Mouse (Mus musculus): ENCODE measurements around the gene Gm21987. TPM values are rescaled to one million over a fixed set of nuclear protein-coding genes. Genes with fewer than 3 reads are reported as not detected.

The Gm21987 gene
- total RNA-seq, 2 experiments from 2014 or later: not detected

- DNase-seq (ENCODE audit: low spot score in 2 of 2): no peak
These were observed 1.4 kb downstream of the Gm21987 start for GRCm38 (mm10) chr16:38348217-38348761.

- DNase-seq (ENCODE audit: low spot score in 2 of 2): no peak
These were observed 3.0 kb downstream of the Gm21987 start for GRCm38 (mm10) chr16:38349881-38350280.

- DNase-seq (ENCODE audit: low spot score in 2 of 2): no peak
These were observed 3.6 kb downstream of the Gm21987 start for GRCm38 (mm10) chr16:38350361-38350855.

GRCm38 (mm10) chr16:38350939-38351338 lies 4.1 kb downstream of the Gm21987 start:
- no peak for DNase-seq (ENCODE audit: low spot score in 2 of 2)

GRCm38 (mm10) chr16:38352031-38352430 lies 5.2 kb downstream of the Gm21987 start:
- no peak for DNase-seq (ENCODE audit: low spot score in 2 of 2)

- DNase-seq (ENCODE audit: low spot score in 2 of 2): no peak
These were observed 6.0 kb downstream of the Gm21987 start for GRCm38 (mm10) chr16:38352851-38353250.

- no peak for DNase-seq (ENCODE audit: low spot score in 2 of 2)
These were observed 6.8 kb downstream of the Gm21987 start for GRCm38 (mm10) chr16:38353642-38354041.

GRCm38 (mm10) chr16:38354185-38354913 lies 7.5 kb downstream of the Gm21987 start:
- DNase-seq (ENCODE audit: low spot score in 2 of 2): no peak

GRCm38 (mm10) chr16:38358256-38358812 lies 11.5 kb downstream of the Gm21987 start:
- DNase-seq (ENCODE audit: low spot score in 2 of 2): no peak

GRCm38 (mm10) chr16:38359241-38359640 lies 12.4 kb downstream of the Gm21987 start:
- no peak for DNase-seq (ENCODE audit: low spot score in 2 of 2)

- no peak for DNase-seq (ENCODE audit: low spot score in 2 of 2)
These were observed 13.0 kb downstream of the Gm21987 start for GRCm38 (mm10) chr16:38359857-38360256.

- no peak for DNase-seq (ENCODE audit: low spot score in 2 of 2)
These were observed 13.5 kb downstream of the Gm21987 start for GRCm38 (mm10) chr16:38360317-38360716.

GRCm38 (mm10) chr16:38361933-38362332 lies 15.1 kb downstream of the Gm21987 start, which contains the start of gene Popdc2:
Gene Popdc2 (plus strand): TSS chr16:38362209.
- no peak for DNase-seq (ENCODE audit: low spot score in 2 of 2)

GRCm38 (mm10) chr16:38362493-38363255 lies 15.8 kb downstream of the Gm21987 start:
- DNase-seq (ENCODE audit: low spot score in 2 of 2): no peak

GRCm38 (mm10) chr16:38363256-38363595 lies 16.4 kb downstream of the Gm21987 start:
- no peak for DNase-seq (ENCODE audit: low spot score in 2 of 2)

- no peak for DNase-seq (ENCODE audit: low spot score in 2 of 2)
These were observed 16.8 kb downstream of the Gm21987 start for GRCm38 (mm10) chr16:38363657-38364056.

- DNase-seq (ENCODE audit: low spot score in 2 of 2): no peak
These were observed 18.6 kb downstream of the Gm21987 start for GRCm38 (mm10) chr16:38365390-38365789.

- DNase-seq (ENCODE audit: low spot score in 2 of 2): no peak
These were observed 19.4 kb downstream of the Gm21987 start for GRCm38 (mm10) chr16:38366231-38366630.

GRCm38 (mm10) chr16:38368336-38368735 lies 21.5 kb downstream of the Gm21987 start:
- no peak for DNase-seq (ENCODE audit: low spot score in 2 of 2)

- DNase-seq (ENCODE audit: low spot score in 2 of 2): no peak
These were observed 22.2 kb downstream of the Gm21987 start for GRCm38 (mm10) chr16:38369000-38369399.

GRCm38 (mm10) chr16:38369431-38369830 lies 22.6 kb downstream of the Gm21987 start:
- no peak for DNase-seq (ENCODE audit: low spot score in 2 of 2)
